Mouse (Mus musculus): ENCODE data around the gene Ndufv2. TPM values are rescaled to one million over a fixed set of nuclear protein-coding genes. Genes with fewer than 3 reads are reported as not detected.
A peak's percentile ranks its signal among the peaks of the same experiment; 100 is the strongest.

Gene Ndufv2
- polyA plus RNA-seq, 1 experiment, result 11.1 TPM

- no peaks in the 10 kb centered on the region for H3K27me3 ChIP-seq (ENCODE audit: control insufficient read depth)
- H3K9me3 ChIP-seq (ENCODE audit: control insufficient read depth, low read length), result no peaks in the 10 kb centered on the region
- H3K4me1 ChIP-seq (ENCODE audit: control insufficient read depth), result peaks cover 3% of the 10 kb centered on the region
- no peak overlapping the region for H3K4me3 ChIP-seq (replicated peaks)
- H3K36me3 ChIP-seq (ENCODE audit: control insufficient read depth), result peaks cover 61% of the 10 kb centered on the region
- TF ChIP-seq TAL1 (IDR thresholded peaks at IDR 0.05; ENCODE audit: low read length) (no peak), GATA1 (IDR thresholded peaks at IDR 0.05; ENCODE audit: low read length) (no peak)
Measured at GRCm38 (mm10) chr17:66092065-66092464, 9.3 kb downstream of the Ndufv2 start.

- TF ChIP-seq TAL1 (IDR thresholded peaks at IDR 0.05; ENCODE audit: low read length), result no peak
- no peak for TF ChIP-seq GATA1 (IDR thresholded peaks at IDR 0.05; ENCODE audit: low read length)
- H3K4me1 ChIP-seq (ENCODE audit: control insufficient read depth), result no peaks in the 10 kb centered on the region; the same call in 1 of the 2 replicates
- no peaks in the 10 kb centered on the region for H3K27me3 ChIP-seq (ENCODE audit: control insufficient read depth)
- peaks cover 64% of the 10 kb centered on the region for H3K36me3 ChIP-seq (ENCODE audit: control insufficient read depth)
- H3K4me3 ChIP-seq (replicated peaks), result no peak overlapping the region
- H3K9me3 ChIP-seq (ENCODE audit: control insufficient read depth, low read length), result no peaks in the 10 kb centered on the region
Measured at GRCm38 (mm10) chr17:66091392-66091791, 10.0 kb downstream of the Ndufv2 start.

GRCm38 (mm10) chr17:66090251-66090650 is 11.1 kb downstream of the Ndufv2 start:
- TF ChIP-seq GATA1 (IDR thresholded peaks at IDR 0.05; ENCODE audit: low read length) (no peak), TAL1 (IDR thresholded peaks at IDR 0.05; ENCODE audit: low read length) (no peak)
- H3K36me3 ChIP-seq (ENCODE audit: control insufficient read depth), result peaks cover 71% of the 10 kb centered on the region
- no peaks in the 10 kb centered on the region for H3K9me3 ChIP-seq (ENCODE audit: control insufficient read depth, low read length)

GRCm38 (mm10) chr17:66085038-66085437 is 16.3 kb downstream of the Ndufv2 start:
- TF ChIP-seq GATA1 (IDR thresholded peaks at IDR 0.05; ENCODE audit: low read length), result no peak
- TF ChIP-seq TAL1 (IDR thresholded peaks at IDR 0.05; ENCODE audit: low read length), result no peak
- Histone ChIP-seq H3K36me3 (ENCODE audit: control insufficient read depth) (peaks cover 74% of the 10 kb centered on the region), H3K27me3 (ENCODE audit: control insufficient read depth) (no peaks in the 10 kb centered on the region), H3K9me3 (ENCODE audit: control insufficient read depth, low read length) (no peaks in the 10 kb centered on the region), H3K4me1 (ENCODE audit: control insufficient read depth) (peaks cover 2% of the 10 kb centered on the region; the same call in 1 of the 2 replicates), H3K4me3 (replicated peaks) (no peak overlapping the region)

More at GRCm38 (mm10) chr17:66090251-66090650, 11.1 kb downstream of the Ndufv2 start:
- H3K4me3 ChIP-seq (replicated peaks), result no peak overlapping the region
- H3K4me1 ChIP-seq (ENCODE audit: control insufficient read depth), result no peaks in the 10 kb centered on the region
- H3K27me3 ChIP-seq (ENCODE audit: control insufficient read depth), result no peaks in the 10 kb centered on the region

GRCm38 (mm10) chr17:66084486-66084885 is 16.9 kb downstream of the Ndufv2 start:
- TF ChIP-seq GATA1 (IDR thresholded peaks at IDR 0.05; ENCODE audit: low read length), result no peak
- no peak for TF ChIP-seq TAL1 (IDR thresholded peaks at IDR 0.05; ENCODE audit: low read length)
- Histone ChIP-seq H3K36me3 (ENCODE audit: control insufficient read depth) (peaks cover 75% of the 10 kb centered on the region), H3K9me3 (ENCODE audit: control insufficient read depth, low read length) (no peaks in the 10 kb centered on the region), H3K4me3 (replicated peaks) (no peak overlapping the region), H3K4me1 (ENCODE audit: control insufficient read depth) (peaks cover 2% of the 10 kb centered on the region; the same call in 1 of the 2 replicates), H3K27me3 (ENCODE audit: control insufficient read depth) (no peaks in the 10 kb centered on the region)

- peaks cover 38% of the 10 kb centered on the region for H3K36me3 ChIP-seq (ENCODE audit: control insufficient read depth)
- no peaks in the 10 kb centered on the region for H3K27me3 ChIP-seq (ENCODE audit: control insufficient read depth)
- H3K4me3 ChIP-seq (replicated peaks), result peak overlapping the region; percentile 73
- H3K9me3 ChIP-seq (ENCODE audit: control insufficient read depth, low read length), result no peaks in the 10 kb centered on the region
- H3K4me1 ChIP-seq (ENCODE audit: control insufficient read depth), result peaks cover 24% of the 10 kb centered on the region
- no peak for TF ChIP-seq TAL1 (IDR thresholded peaks at IDR 0.05; ENCODE audit: low read length)
Measured at GRCm38 (mm10) chr17:66077437-66077850, 23.9 kb downstream of the Ndufv2 start.

- no peaks in the 10 kb centered on the region for H3K9me3 ChIP-seq (ENCODE audit: control insufficient read depth, low read length)
- peaks cover 24% of the 10 kb centered on the region for H3K4me1 ChIP-seq (ENCODE audit: control insufficient read depth)
- peaks cover 37% of the 10 kb centered on the region for H3K36me3 ChIP-seq (ENCODE audit: control insufficient read depth)
- peak within 1 kb of the TSS; percentile 73 for H3K4me3 ChIP-seq (replicated peaks)
- H3K27me3 ChIP-seq (ENCODE audit: control insufficient read depth), result no peaks in the 10 kb centered on the region
- TF ChIP-seq GATA1 (IDR thresholded peaks at IDR 0.05; ENCODE audit: low read length) (no peak), TAL1 (IDR thresholded peaks at IDR 0.05; ENCODE audit: low read length) (no peak)
Measured at GRCm38 (mm10) chr17:66076934-66077333, 24.4 kb downstream of the Ndufv2 start, which contains the start of gene Ankrd12. TSS of gene Ankrd12 (minus strand) at chr17:66077089.

GRCm38 (mm10) chr17:66076174-66076927 is 25.0 kb downstream of the Ndufv2 start:
- H3K4me3 ChIP-seq (replicated peaks), result peak overlapping the region; percentile 73
- H3K36me3 ChIP-seq (ENCODE audit: control insufficient read depth), result peaks cover 31% of the 10 kb centered on the region
- H3K27me3 ChIP-seq (ENCODE audit: control insufficient read depth), result no peaks in the 10 kb centered on the region
- TF ChIP-seq TAL1 (IDR thresholded peaks at IDR 0.05; ENCODE audit: low read length) (no peak), GATA1 (IDR thresholded peaks at IDR 0.05; ENCODE audit: low read length) (no peak)
- no peaks in the 10 kb centered on the region for H3K9me3 ChIP-seq (ENCODE audit: control insufficient read depth, low read length)
- peaks cover 26% of the 10 kb centered on the region for H3K4me1 ChIP-seq (ENCODE audit: control insufficient read depth)

GRCm38 (mm10) chr17:66075827-66076173 is 25.6 kb downstream of the Ndufv2 start:
- H3K27me3 ChIP-seq (ENCODE audit: control insufficient read depth), result no peaks in the 10 kb centered on the region
- peaks cover 26% of the 10 kb centered on the region for H3K36me3 ChIP-seq (ENCODE audit: control insufficient read depth)
- TF ChIP-seq TAL1 (IDR thresholded peaks at IDR 0.05; ENCODE audit: low read length), result no peak
- TF ChIP-seq GATA1 (IDR thresholded peaks at IDR 0.05; ENCODE audit: low read length), result no peak
- peak overlapping the region; percentile 73 for H3K4me3 ChIP-seq (replicated peaks)
- peaks cover 26% of the 10 kb centered on the region for H3K4me1 ChIP-seq (ENCODE audit: control insufficient read depth)
- H3K9me3 ChIP-seq (ENCODE audit: control insufficient read depth, low read length), result no peaks in the 10 kb centered on the region

All from erythroblast, embryonic 14.5 days (primary cell).